Mouse (Mus musculus): Measurements from ENCODE around the gene Lce1b. TPM values are rescaled to one million over a fixed set of nuclear protein-coding genes. Genes with fewer than 3 reads are reported as not detected.

Gene Lce1b
- total RNA-seq (2021): not detected in 2 replicates
- long read RNA-seq: 0 reads

- DNase-seq: no peak
Measured at GRCm38 (mm10) chr3:92656826-92657225, at the start of gene Lce1b. Gene Lce1b, minus strand, starts transcription at chr3:92656926.

GRCm38 (mm10) chr3:92694613-92695012 is 37.9 kb upstream of the Lce1b start:
- no peak for DNase-seq

- DNase-seq: no peak
Measured at GRCm38 (mm10) chr3:92691688-92692087, 35.0 kb upstream of the Lce1b start.

- DNase-seq: peak; percentile 21
Measured at GRCm38 (mm10) chr3:92689154-92689553, 32.4 kb upstream of the Lce1b start.

- DNase-seq: no peak
Measured at GRCm38 (mm10) chr3:92687110-92687509, 30.4 kb upstream of the Lce1b start, which contains the start of gene Lce1d. Gene Lce1d, minus strand, starts transcription at chr3:92687210.

GRCm38 (mm10) chr3:92678947-92679346 is 22.2 kb upstream of the Lce1b start, which contains the start of gene Lce1c:
Gene Lce1c, plus strand, starts transcription at chr3:92679247.
- no peak for DNase-seq

- no peak for DNase-seq
Measured at GRCm38 (mm10) chr3:92670215-92670614, 13.5 kb upstream of the Lce1b start, which contains the start of gene Lce1a2. Gene Lce1a2, minus strand, starts transcription at chr3:92670315.

- no peak for DNase-seq
Measured at GRCm38 (mm10) chr3:92648207-92648606, 8.5 kb downstream of the Lce1b start, which contains the start of gene Lce1a1. Gene Lce1a1, minus strand, starts transcription at chr3:92648307.

GRCm38 (mm10) chr3:92639854-92640253 is 16.9 kb downstream of the Lce1b start:
- no peak for DNase-seq

GRCm38 (mm10) chr3:92638653-92638991 is 18.1 kb downstream of the Lce1b start:
- no peak for DNase-seq

- DNase-seq: no peak
Measured at GRCm38 (mm10) chr3:92637745-92638652, 18.7 kb downstream of the Lce1b start.

- DNase-seq: no peak
Measured at GRCm38 (mm10) chr3:92621560-92621959, 35.2 kb downstream of the Lce1b start, which contains the start of gene Lce6a. Gene Lce6a, minus strand, starts transcription at chr3:92621660.

- DNase-seq: no peak
Measured at GRCm38 (mm10) chr3:92609804-92610203, 46.9 kb downstream of the Lce1b start.

- no peak for DNase-seq
Measured at GRCm38 (mm10) chr3:92607392-92607791, 49.3 kb downstream of the Lce1b start, which contains the start of gene 2210017I01Rik. Gene 2210017I01Rik, minus strand, starts transcription at chr3:92607492.

Other genes with a start within 250 kb of the Lce1b start
- gene Sprr2i, start 248.9 kb downstream of the Lce1b start, total RNA-seq (2021): not detected in 2 replicates
- not detected in 2 replicates for gene Sprr2j-ps, start 238.8 kb downstream of the Lce1b start, total RNA-seq (2021)
- 4.2 and 25.6 TPM in 2 replicates for gene Gm9774, start 227.5 kb downstream of the Lce1b start, total RNA-seq (2021)
- not detected in 2 replicates for gene Sprr2k, start 224.3 kb downstream of the Lce1b start, total RNA-seq (2021)
- gene Sprr1b, start 218.1 kb downstream of the Lce1b start, total RNA-seq (2021): not detected in 2 replicates
- gene Sprr3, start 198.2 kb downstream of the Lce1b start, total RNA-seq (2021): not detected in 2 replicates
- gene Sprr1a, start 171.0 kb downstream of the Lce1b start, total RNA-seq (2021): not detected in 2 replicates
- not detected in 2 replicates for gene Sprr4, start 156.4 kb downstream of the Lce1b start, total RNA-seq (2021)
- gene 2310046K23Rik, start 122.4 kb downstream of the Lce1b start, total RNA-seq (2021): not detected in 2 replicates
- gene Ivl, start 83.2 kb downstream of the Lce1b start, total RNA-seq (2021): not detected in 2 replicates
- gene Smcp, start 67.9 kb downstream of the Lce1b start, total RNA-seq (2021): not detected in 2 replicates
- not detected in 2 replicates for gene 2210017I01Rik, start 49.4 kb downstream of the Lce1b start, total RNA-seq (2021)
- not detected in 2 replicates for gene Lce6a, start 35.3 kb downstream of the Lce1b start, total RNA-seq (2021)
- not detected in 2 replicates for gene Lce1a1, start 8.6 kb downstream of the Lce1b start, total RNA-seq (2021)
- not detected in 2 replicates for gene Lce1a2, start 13.4 kb upstream of the Lce1b start, total RNA-seq (2021)
- gene Lce1c, start 22.3 kb upstream of the Lce1b start, total RNA-seq (2021): not detected in 2 replicates
- gene Lce1d, start 30.3 kb upstream of the Lce1b start, total RNA-seq (2021): not detected in 2 replicates
- not detected in 2 replicates for gene Lce1e, start 52.1 kb upstream of the Lce1b start, total RNA-seq (2021)
- gene Lce1f, start 63.4 kb upstream of the Lce1b start, total RNA-seq (2021): not detected in 2 replicates
- not detected in 2 replicates for gene Gm38119, start 82.2 kb upstream of the Lce1b start, total RNA-seq (2021)
- gene Lce1g, start 95.4 kb upstream of the Lce1b start, total RNA-seq (2021): not detected in 2 replicates
- not detected in 2 replicates for gene Lce1h, start 108.1 kb upstream of the Lce1b start, total RNA-seq (2021)
- not detected in 2 replicates for gene Lce1i, start 122.0 kb upstream of the Lce1b start, total RNA-seq (2021)
- not detected in 2 replicates for gene Lce1j, start 133.6 kb upstream of the Lce1b start, total RNA-seq (2021)
- not detected in 2 replicates for gene Lce1k, start 151.0 kb upstream of the Lce1b start, total RNA-seq (2021)
- not detected in 2 replicates for gene Kprp, start 170.3 kb upstream of the Lce1b start, total RNA-seq (2021)
- gene Lce1l, start 194.4 kb upstream of the Lce1b start, total RNA-seq (2021): not detected in 2 replicates
- not detected in 2 replicates for gene 2310050C09Rik, start 213.3 kb upstream of the Lce1b start, total RNA-seq (2021)

Measured in adrenal gland, postnatal 25 days (tissue).